Mouse (Mus musculus) midbrain, postnatal 0 days (tissue): ENCODE results near the gene Adora3. TPM values are rescaled to one million over a fixed set of nuclear protein-coding genes. Genes with fewer than 3 reads are reported as not detected.

Source experiments
- ATAC-seq: fragments of 200-750 bp; cut with Nextera tagmentation; 2 replicates; pipeline ENCODE4 v1.8.0; 2017; ENCODE audit warnings: moderate number of reproducible peaks, mild to moderate bottlenecking, moderate TSS enrichment, moderate library complexity; ENCODE audit not compliant: low FRiP score
- DNase-seq: peaks from one replicate; pipeline ENCODE4 v3.0.0-alpha.2; 2015; ENCODE audit warnings: low spot score
- H3K27ac ChIP-seq: fragments of 300-500 bp; sonication (generic); 2 replicates; pipeline ENCODE4 v1.5.1; 2014; ENCODE audit warnings: low read depth, mild to moderate bottlenecking, low read length, mixed read lengths
- H3K27me3 ChIP-seq: fragments of 300-500 bp; sonication (generic); 2 replicates; pipeline ENCODE4 v1.6.1; 2014; ENCODE audit warnings: low read length, control low read depth, mixed read lengths; ENCODE audit not compliant: insufficient read depth
- H3K36me3 ChIP-seq: fragments of 300-500 bp; sonication (generic); 2 replicates; pipeline ENCODE4 v1.6.1; 2014; ENCODE audit warnings: low read length, control low read depth, mixed read lengths; ENCODE audit not compliant: insufficient read depth
- H3K4me1 ChIP-seq: fragments of 300-500 bp; sonication (generic); 2 replicates; pipeline ENCODE4 v1.6.1; 2014; ENCODE audit warnings: mild to moderate bottlenecking, control low read depth, antibody characterized with exemption, low read length, mixed read lengths; ENCODE audit not compliant: insufficient read depth
- H3K4me2 ChIP-seq: fragments of 300-500 bp; sonication (generic); 2 replicates; pipeline ENCODE4 v1.6.1; 2014; ENCODE audit warnings: low read depth, mild to moderate bottlenecking, low read length, mixed read lengths; ENCODE audit not compliant: poor library complexity, severe bottlenecking
- H3K4me3 ChIP-seq: fragments of 300-500 bp; sonication (generic); 2 replicates; pipeline ENCODE4 v1.5.1; 2014; ENCODE audit warnings: low read depth, mild to moderate bottlenecking, low read length, moderate library complexity
- H3K9ac ChIP-seq: fragments of 300-500 bp; sonication (generic); replicated peaks from 2 replicates; pipeline ENCODE4 v1.6.1; 2014; ENCODE audit warnings: mild to moderate bottlenecking, low read length, moderate library complexity, mixed read lengths; ENCODE audit not compliant: poor library complexity, severe bottlenecking
- H3K9me3 ChIP-seq: fragments of 300-500 bp; sonication (generic); 2 replicates; pipeline ENCODE4 v1.6.1; 2016; ENCODE audit warnings: low read length, control low read depth
- CTCF ChIP-seq: IDR thresholded peaks from 2 replicates; pipeline ENCODE4 v1.5.1; 2016; ENCODE audit warnings: antibody characterized with exemption, mild to moderate bottlenecking
- WGBS: fragments of 180-500 bp; shearing (Covaris S2); extraction: QIAGEN DNeasy Blood & Tissue Kit; methylation state at CpG from one replicate; pipeline ENCODE4 v1.1.7; 2014; 5-methylcytosine and 5-hydroxymethylcytosine counted together
- polyA plus RNA-seq: library from polyadenylated mRNA; unstranded; fragments of >200 nt; fragmentation: Nextera tagmentation; extraction: Ambion mirVana; gene quantifications from 2 replicates; pipeline ENCODE4 v1.2.1, GENCODE M21; 2015
- total RNA-seq: library from RNA; depleted of rRNA; stranded (reverse); fragments of >200 nt; gene quantifications from 2 replicates; pipeline ENCODE4 v1.2.3, GENCODE M21; 2014

The Adora3 gene
- total and polyA plus RNA-seq, 2 experiments from 2014 or later = 0.30 to 0.77 TPM

DNA sequence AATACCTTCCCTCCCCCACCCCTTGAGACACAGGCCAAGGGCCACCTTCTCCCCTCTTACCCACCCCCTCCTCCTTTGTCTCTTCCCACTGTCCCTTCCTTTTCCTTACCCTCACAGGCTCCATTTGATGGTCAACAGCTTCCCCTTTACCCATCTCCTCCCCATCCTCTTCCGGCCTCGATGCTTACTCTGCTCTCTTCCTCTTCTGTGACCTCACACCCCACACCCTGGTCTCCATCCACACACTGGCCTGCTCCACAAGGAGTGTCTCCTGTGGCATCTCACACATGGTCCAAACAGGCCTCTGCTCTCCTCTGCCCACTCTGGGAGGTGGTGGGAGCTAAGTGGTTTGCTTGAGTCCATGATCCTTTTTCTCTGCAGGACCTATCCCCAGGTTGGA, 7.3 kb downstream of the Adora3 start:
- Histone ChIP-seq H3K27ac (no peak overlapping the region), H3K9ac (no peak overlapping the region), H3K36me3 (no peaks in the 10 kb centered on the region), H3K4me2 (no peak overlapping the region), H3K4me3 (no peak overlapping the region), H3K4me1 (no peaks in the 10 kb centered on the region), H3K9me3 (no peaks in the 10 kb centered on the region), H3K27me3 (no peaks in the 10 kb centered on the region)
- WGBS = 98% methylated on average over 2 of the region's 2 CpGs
- ATAC-seq (no peak), DNase-seq (no peak)
- no peak for TF ChIP-seq CTCF

DNA sequence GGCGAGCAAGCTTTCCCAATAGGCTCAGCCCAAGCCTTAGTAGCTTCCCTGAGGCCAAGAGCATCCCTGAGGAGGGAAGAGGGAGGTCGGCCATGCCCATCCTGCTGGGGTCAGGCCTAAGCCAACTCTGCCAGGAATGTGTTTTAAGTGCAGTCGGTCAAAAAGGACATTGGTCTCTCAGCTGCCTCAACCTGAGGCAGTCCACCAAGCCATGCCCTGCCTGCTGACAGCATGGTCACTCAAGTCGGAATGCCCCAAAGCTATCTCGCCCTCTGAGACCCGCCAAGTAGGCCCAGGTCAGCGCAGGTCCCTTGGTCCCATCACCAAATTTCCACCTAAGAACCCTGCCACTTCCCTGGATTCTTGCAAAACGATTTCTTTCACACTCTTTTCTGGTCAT, 8.1 kb downstream of the Adora3 start:
- no peak overlapping the region for H3K4me2 ChIP-seq
- no peak overlapping the region for H3K27ac ChIP-seq
- ATAC-seq (no peak), DNase-seq (no peak)
- no peak overlapping the region for H3K4me3 ChIP-seq
- H3K4me1 ChIP-seq = no peaks in the 10 kb centered on the region
- no peaks in the 10 kb centered on the region for H3K9me3 ChIP-seq
- no peaks in the 10 kb centered on the region for H3K27me3 ChIP-seq
- H3K36me3 ChIP-seq = no peaks in the 10 kb centered on the region
- WGBS = 90% methylated on average over 8 of the region's 8 CpGs
- no peak for TF ChIP-seq CTCF
- H3K9ac ChIP-seq = no peak overlapping the region

DNA sequence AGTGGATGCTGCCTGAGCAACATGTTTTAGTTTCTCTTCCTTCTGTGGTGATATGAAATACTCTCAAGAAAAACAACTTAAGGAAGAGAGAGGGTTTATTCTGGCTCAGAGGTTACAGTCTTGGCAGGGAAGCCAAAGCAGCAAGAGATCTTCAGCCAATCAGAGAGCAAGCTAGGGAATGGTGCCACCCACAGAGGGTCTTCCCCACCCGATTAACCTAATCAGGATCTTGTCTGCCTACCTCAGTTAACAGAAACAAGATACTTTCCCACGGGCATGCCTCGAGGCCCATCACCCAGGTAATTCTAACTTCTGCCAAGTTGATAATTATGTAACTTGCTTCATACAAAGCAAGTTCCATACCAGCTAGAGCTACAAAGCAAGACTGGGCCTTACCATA, 9.8 kb downstream of the Adora3 start:
- Histone ChIP-seq H3K4me3 (no peak overlapping the region), H3K36me3 (no peaks in the 10 kb centered on the region), H3K27me3 (no peaks in the 10 kb centered on the region), H3K9me3 (no peaks in the 10 kb centered on the region), H3K9ac (no peak overlapping the region), H3K27ac (no peak overlapping the region), H3K4me1 (no peaks in the 10 kb centered on the region), H3K4me2 (no peak overlapping the region)
- DNase-seq (no peak), ATAC-seq (no peak)
- WGBS = 73% methylated on average over 3 of the region's 3 CpGs
- TF ChIP-seq CTCF = no peak

DNA sequence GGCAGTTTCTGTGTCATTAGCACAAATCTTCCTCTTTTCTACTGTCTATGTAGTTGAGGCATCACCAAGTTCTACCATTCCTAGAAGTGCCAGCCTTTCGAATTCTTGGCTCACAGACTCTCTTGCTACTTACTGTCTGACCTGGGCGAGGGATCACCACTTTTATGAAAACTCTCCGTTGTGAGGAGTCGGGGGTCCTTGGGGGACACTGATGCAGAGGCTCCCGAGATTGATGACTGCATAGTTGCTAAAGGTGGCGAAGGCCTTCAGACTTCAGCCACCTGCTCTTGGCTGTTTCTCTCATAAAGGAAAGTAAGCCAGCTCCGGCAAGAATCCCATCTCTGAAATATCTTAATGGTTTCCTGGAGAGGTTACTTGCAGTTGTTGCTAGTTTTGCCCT, 11.4 kb downstream of the Adora3 start:
- 94% methylated on average over 7 of the region's 7 CpGs for WGBS
- no peaks in the 10 kb centered on the region for H3K27me3 ChIP-seq
- no peak overlapping the region for H3K9ac ChIP-seq
- no peaks in the 10 kb centered on the region for H3K4me1 ChIP-seq
- H3K9me3 ChIP-seq = no peaks in the 10 kb centered on the region
- DNase-seq (no peak), ATAC-seq (no peak)
- TF ChIP-seq CTCF = no peak
- H3K4me3 ChIP-seq = no peak overlapping the region
- no peak overlapping the region for H3K4me2 ChIP-seq
- H3K36me3 ChIP-seq = no peaks in the 10 kb centered on the region
- no peak overlapping the region for H3K27ac ChIP-seq

DNA sequence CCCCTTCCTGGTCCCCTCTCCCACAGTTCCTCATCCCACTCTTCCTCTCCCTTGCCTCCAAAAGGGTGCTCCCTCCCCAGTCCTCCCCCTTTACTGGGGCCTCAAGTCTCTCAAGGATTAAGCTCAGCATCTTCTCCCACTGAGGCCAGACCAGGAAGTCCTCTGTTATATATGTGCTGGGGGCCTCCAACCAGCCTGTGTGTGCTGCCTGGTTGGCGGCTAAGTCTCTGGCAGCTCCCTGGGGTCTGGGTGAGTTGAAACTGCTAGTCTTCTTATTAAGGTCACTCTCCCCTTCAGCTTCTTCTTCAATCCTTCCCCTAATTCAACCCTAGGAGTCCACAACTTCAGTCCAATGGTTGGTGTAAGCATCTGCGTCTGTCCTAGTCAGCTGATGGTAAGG, 12.5 kb downstream of the Adora3 start:
- Histone ChIP-seq H3K9me3 (no peaks in the 10 kb centered on the region), H3K36me3 (no peaks in the 10 kb centered on the region), H3K4me1 (no peaks in the 10 kb centered on the region), H3K9ac (no peak overlapping the region), H3K4me3 (no peak overlapping the region), H3K27me3 (no peaks in the 10 kb centered on the region), H3K27ac (no peak overlapping the region), H3K4me2 (no peak overlapping the region)
- TF ChIP-seq CTCF = no peak
- ATAC-seq = no peak
- DNase-seq = no peak
- WGBS = 93% methylated on average over 2 of the region's 2 CpGs

DNA sequence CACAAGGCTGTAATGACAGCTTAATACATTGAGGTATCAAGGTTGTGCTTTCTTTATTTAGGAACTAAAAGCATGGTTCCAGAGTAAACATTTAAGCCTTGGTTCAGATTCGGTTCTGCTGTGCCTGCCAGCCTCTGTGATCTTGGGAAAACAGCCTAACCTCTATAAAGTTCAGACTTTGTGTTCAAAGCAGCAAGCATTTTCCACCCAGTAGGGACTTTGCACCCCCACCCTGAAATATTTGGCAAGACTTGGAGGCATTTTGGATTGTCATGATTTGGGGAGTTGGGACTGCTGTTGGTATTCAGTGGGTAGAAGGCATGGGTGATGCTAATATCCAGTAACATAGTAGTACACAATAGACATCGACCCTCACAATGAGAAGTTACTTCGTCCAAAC, 18.3 kb downstream of the Adora3 start:
- ATAC-seq = no peak
- WGBS = 84% methylated on average over 3 of the region's 3 CpGs
- no peak for DNase-seq
- no peaks in the 10 kb centered on the region for H3K36me3 ChIP-seq
- no peak overlapping the region for H3K4me2 ChIP-seq
- H3K9ac ChIP-seq = no peak overlapping the region
- no peaks in the 10 kb centered on the region for H3K4me1 ChIP-seq
- no peaks in the 10 kb centered on the region for H3K27me3 ChIP-seq
- H3K27ac ChIP-seq = no peak overlapping the region
- H3K4me3 ChIP-seq = no peak overlapping the region
- no peak for TF ChIP-seq CTCF
- no peaks in the 10 kb centered on the region for H3K9me3 ChIP-seq

DNA sequence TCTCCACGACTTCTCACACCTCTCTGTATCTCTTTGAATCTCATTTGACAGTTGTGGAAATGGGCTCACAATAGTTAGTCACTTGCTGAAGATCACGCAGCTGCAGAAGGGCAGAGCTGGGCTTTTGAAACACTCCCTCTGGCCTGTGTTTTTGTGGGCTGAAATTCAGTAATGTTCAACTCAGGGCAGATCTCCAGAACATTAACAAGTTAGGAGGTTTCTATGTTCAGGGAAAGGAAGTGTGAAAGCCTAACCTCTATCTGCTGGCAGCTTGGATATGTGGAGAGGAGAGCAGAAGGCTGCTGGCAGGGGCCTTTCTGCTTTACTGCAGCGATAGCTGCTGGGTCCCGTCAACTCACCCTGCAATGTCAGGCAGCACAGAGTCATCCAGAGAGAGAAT, 19.6 kb downstream of the Adora3 start:
- H3K4me3 ChIP-seq = no peak overlapping the region
- no peak for TF ChIP-seq CTCF
- H3K27me3 ChIP-seq = no peaks in the 10 kb centered on the region
- no peak overlapping the region for H3K9ac ChIP-seq
- no peak overlapping the region for H3K4me2 ChIP-seq
- DNase-seq = no peak
- H3K4me1 ChIP-seq = no peaks in the 10 kb centered on the region
- no peak for ATAC-seq
- no peak overlapping the region for H3K27ac ChIP-seq
- no peaks in the 10 kb centered on the region for H3K9me3 ChIP-seq
- H3K36me3 ChIP-seq = no peaks in the 10 kb centered on the region
- WGBS = 66% methylated on average over 4 of the region's 4 CpGs
